Mouse (Mus musculus): ENCODE measurements around the gene Map1b. TPM values are rescaled to one million over a fixed set of nuclear protein-coding genes. Genes with fewer than 3 reads are reported as not detected.

The Map1b gene
- polyA plus RNA-seq, 1 experiment from 2014 or later: 48.2 TPM

DNA sequence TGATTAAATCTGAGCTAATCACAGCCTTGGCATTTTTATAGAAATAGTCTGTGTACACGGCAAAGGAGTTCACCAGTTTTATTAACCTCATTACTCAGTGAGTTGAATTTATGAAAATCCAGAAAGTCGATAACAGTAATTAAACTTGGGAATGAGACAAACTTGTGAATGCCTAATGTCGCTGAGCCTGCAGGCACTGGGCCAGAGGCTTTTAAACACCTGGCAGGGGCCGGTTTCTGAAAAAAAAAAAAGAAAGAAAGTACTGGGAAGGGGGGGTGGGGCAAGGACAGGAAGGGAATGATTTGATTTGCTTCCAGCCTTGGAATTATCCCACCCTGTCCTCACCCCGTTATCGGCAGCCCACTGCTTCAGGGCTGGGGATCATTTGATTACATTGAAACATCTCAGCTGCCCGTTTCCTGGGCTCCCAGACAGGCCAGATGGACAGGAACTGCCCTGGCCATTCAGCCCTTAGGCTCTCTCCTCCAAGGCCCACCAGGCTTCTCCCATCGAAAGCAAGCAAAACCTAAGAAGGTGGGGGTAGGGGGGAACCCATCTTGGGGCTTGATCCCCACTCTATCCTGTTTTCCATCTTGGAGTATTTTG, 21.7 kb upstream of the Map1b start:
- no peak overlapping the region for H3K4me2 ChIP-seq (replicated peaks; ENCODE audit: low read depth, low read length)
- no peak for ATAC-seq (ENCODE audit: low FRiP score, low TSS enrichment)
- no peak overlapping the region for H3K4me3 ChIP-seq (ENCODE audit: low read length)
- 17% methylated on average over 8 of the region's 8 CpGs for WGBS
- 0 out of 2 replicates have a peak, but pooled peaks cover 4% of the 10 kb centered on the region for H3K4me1 ChIP-seq (ENCODE audit: insufficient read depth, low read length)
- H3K9me3 ChIP-seq (ENCODE audit: low read length): no peaks in the 10 kb centered on the region
- no peaks in the 10 kb centered on the region for H3K36me3 ChIP-seq (ENCODE audit: insufficient read depth, low read length)
- no peaks in the 10 kb centered on the region for H3K27me3 ChIP-seq (ENCODE audit: insufficient read depth, low read length)
- H3K9ac ChIP-seq (replicated peaks; ENCODE audit: low read length): no peak overlapping the region
- no peak overlapping the region for H3K27ac ChIP-seq (ENCODE audit: low read length)

DNA sequence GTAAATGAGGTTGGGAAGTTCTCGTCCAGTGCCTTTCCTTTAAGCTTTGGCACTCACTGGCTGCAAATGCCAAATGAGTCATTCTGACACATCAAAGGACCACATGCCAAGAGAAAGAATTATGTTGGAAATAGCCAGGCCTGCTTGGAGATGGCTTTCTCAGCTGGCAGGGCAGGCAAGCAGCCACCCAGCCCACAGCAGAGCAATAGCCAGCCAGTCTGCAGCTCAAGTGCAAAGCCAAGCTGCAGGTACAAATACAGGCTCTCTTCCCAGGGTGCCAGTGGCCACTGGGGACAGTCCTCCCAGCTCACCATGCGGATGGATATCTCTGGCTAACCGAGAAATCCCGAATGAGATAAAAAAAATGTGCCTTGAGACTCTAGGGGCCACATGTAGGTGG, 12.1 kb upstream of the Map1b start:
- Histone ChIP-seq H3K4me1 (ENCODE audit: insufficient read depth, low read length) (no peaks in the 10 kb centered on the region), H3K27ac (ENCODE audit: low read length) (no peak overlapping the region), H3K9me3 (ENCODE audit: low read length) (no peaks in the 10 kb centered on the region), H3K36me3 (ENCODE audit: insufficient read depth, low read length) (no peaks in the 10 kb centered on the region), H3K27me3 (ENCODE audit: insufficient read depth, low read length) (no peaks in the 10 kb centered on the region), H3K9ac (replicated peaks; ENCODE audit: low read length) (no peak overlapping the region), H3K4me3 (ENCODE audit: low read length) (no peak overlapping the region), H3K4me2 (replicated peaks; ENCODE audit: low read depth, low read length) (no peak overlapping the region)
- 63% methylated on average over 4 of the region's 4 CpGs for WGBS
- ATAC-seq (ENCODE audit: low FRiP score, low TSS enrichment): no peak

DNA sequence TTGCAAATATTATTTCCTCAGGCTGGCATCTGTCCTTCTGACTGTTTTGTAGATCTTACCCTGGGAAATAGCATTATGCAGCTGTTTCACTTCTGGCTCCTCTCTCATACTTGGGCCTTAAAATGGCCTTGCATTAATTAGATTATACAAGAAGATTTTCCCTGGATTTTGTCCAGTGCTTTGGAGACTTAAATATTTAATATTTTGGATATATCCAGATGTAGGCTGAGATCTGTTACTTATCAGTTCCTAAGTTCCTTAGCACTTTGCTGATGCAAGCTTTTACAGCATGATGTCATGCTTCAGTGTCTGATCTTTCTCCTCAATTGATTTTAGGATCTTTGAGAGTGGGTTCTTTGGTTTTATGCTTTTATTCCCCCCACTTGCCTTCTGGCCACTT, 11.6 kb upstream of the Map1b start:
- H3K27me3 ChIP-seq (ENCODE audit: insufficient read depth, low read length): no peaks in the 10 kb centered on the region
- no peak for ATAC-seq (ENCODE audit: low FRiP score, low TSS enrichment)
- no peak overlapping the region for H3K27ac ChIP-seq (ENCODE audit: low read length)
- H3K9ac ChIP-seq (replicated peaks; ENCODE audit: low read length): no peak overlapping the region
- H3K9me3 ChIP-seq (ENCODE audit: low read length): no peaks in the 10 kb centered on the region
- H3K4me3 ChIP-seq (ENCODE audit: low read length): no peak overlapping the region
- H3K36me3 ChIP-seq (ENCODE audit: insufficient read depth, low read length): no peaks in the 10 kb centered on the region
- no peak overlapping the region for H3K4me2 ChIP-seq (replicated peaks; ENCODE audit: low read depth, low read length)
- no peaks in the 10 kb centered on the region for H3K4me1 ChIP-seq (ENCODE audit: insufficient read depth, low read length)

DNA sequence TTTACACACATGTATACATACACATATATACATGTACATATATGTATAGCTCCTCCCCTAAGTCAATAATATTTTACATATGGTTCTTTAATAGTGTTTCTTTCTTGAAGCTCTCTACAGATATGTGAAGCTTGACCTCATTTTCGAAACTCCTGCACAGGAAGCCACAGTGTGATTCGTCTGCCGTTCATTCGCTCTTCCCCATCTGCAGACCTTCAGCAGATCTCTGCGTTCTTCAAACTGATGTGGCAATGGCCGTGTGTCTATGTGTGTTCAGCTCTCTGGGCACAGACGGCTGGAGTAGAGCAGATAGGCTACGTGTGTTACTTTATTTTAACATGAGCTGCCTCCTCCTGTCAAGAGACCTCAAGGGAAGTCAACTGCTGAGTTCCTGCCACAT, 9.2 kb upstream of the Map1b start:
- no peak overlapping the region for H3K27ac ChIP-seq (ENCODE audit: low read length)
- H3K4me2 ChIP-seq (replicated peaks; ENCODE audit: low read depth, low read length): no peak overlapping the region
- H3K36me3 ChIP-seq (ENCODE audit: insufficient read depth, low read length): no peaks in the 10 kb centered on the region
- 79% methylated on average over 8 of the region's 8 CpGs for WGBS
- no peaks in the 10 kb centered on the region for H3K27me3 ChIP-seq (ENCODE audit: insufficient read depth, low read length)
- no peak overlapping the region for H3K9ac ChIP-seq (replicated peaks; ENCODE audit: low read length)
- ATAC-seq (ENCODE audit: low FRiP score, low TSS enrichment): no peak
- no peaks in the 10 kb centered on the region for H3K9me3 ChIP-seq (ENCODE audit: low read length)
- H3K4me3 ChIP-seq (ENCODE audit: low read length): no peak overlapping the region
- H3K4me1 ChIP-seq (ENCODE audit: insufficient read depth, low read length): no peaks in the 10 kb centered on the region

DNA sequence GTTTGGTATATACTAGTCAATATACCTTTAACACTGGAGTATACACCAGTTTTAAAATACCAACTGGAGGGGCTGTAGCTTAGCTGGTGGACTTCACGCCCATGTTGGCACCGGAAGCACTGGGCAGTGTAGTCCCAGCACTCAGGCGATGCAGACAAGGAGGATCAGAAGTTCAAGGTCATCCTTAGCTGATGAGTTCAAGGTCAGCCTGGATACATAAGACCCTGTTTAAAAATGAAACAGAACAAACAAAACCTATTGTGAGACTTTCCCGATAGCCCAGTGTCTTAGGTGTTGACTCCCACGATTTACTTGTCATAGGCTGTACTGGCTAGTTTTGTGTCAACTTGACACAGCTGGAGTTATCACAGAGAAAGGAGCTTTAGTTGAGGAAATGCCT, 1.5 kb upstream of the Map1b start:
- peaks cover 29% of the 10 kb centered on the region for H3K4me1 ChIP-seq (ENCODE audit: insufficient read depth, low read length)
- ATAC-seq (ENCODE audit: low FRiP score, low TSS enrichment): no peak
- no peak overlapping the region for H3K27ac ChIP-seq (ENCODE audit: low read length)
- H3K9me3 ChIP-seq (ENCODE audit: low read length): no peaks in the 10 kb centered on the region
- WGBS: 86% methylated on average over 5 of the region's 5 CpGs
- no peaks in the 10 kb centered on the region for H3K27me3 ChIP-seq (ENCODE audit: insufficient read depth, low read length)
- H3K9ac ChIP-seq (replicated peaks; ENCODE audit: low read length): no peak overlapping the region
- H3K36me3 ChIP-seq (ENCODE audit: insufficient read depth, low read length): no peaks in the 10 kb centered on the region
- no peak overlapping the region for H3K4me2 ChIP-seq (replicated peaks; ENCODE audit: low read depth, low read length)
- no peak overlapping the region for H3K4me3 ChIP-seq (ENCODE audit: low read length)

DNA sequence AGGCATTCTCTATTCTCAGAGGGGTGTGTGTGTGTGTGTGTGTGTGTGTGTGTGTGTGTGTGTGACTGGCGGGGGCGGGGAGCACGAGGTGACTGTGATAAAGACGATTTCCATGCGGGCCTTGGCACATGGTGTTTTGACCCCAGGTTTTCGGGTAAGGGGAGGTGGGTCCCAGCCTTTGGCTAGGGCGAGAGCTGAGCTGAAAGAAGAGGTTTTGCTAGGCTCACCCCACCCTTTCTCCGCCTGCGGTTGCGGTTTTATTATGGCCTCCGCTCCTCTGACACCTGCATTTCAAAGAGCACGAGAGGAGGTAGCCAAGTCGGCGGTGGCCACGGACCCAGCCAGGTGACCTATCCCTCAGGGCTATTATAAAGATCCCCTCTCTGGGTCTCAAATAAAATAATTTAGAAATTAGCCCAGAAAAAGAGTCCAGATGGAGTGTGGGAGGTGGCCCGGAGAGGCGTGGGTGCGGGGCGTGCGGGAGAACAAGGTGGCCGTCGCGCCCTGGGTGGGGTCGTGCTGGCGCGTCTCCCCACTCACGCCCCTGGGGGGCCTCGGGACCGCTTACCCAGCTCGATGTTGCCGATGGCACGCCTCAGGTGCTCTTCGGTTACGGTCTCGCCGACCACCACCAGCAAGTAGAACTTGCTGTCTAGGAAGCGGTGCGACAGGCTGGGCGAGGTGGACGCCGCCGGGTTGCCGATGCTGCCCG, 448 bp downstream of the Map1b start:
- peak overlapping the region; percentile 96 for H3K4me2 ChIP-seq (replicated peaks; ENCODE audit: low read depth, low read length)
- no peaks in the 10 kb centered on the region for H3K9me3 ChIP-seq (ENCODE audit: low read length)
- peak overlapping the region; percentile 77 for H3K9ac ChIP-seq (replicated peaks; ENCODE audit: low read length)
- no peaks in the 10 kb centered on the region for H3K27me3 ChIP-seq (ENCODE audit: insufficient read depth, low read length)
- peaks cover 29% of the 10 kb centered on the region for H3K4me1 ChIP-seq (ENCODE audit: insufficient read depth, low read length)
- peak; percentile 34 for ATAC-seq (ENCODE audit: low FRiP score, low TSS enrichment)
- no peaks in the 10 kb centered on the region for H3K36me3 ChIP-seq (ENCODE audit: insufficient read depth, low read length)
- H3K4me3 ChIP-seq (ENCODE audit: low read length): peak overlapping the region; percentile 77
- WGBS: under 1% methylated on average over 39 of the region's 44 CpGs
- H3K27ac ChIP-seq (ENCODE audit: low read length): peak overlapping the region; percentile 50; the same call in 1 of the 2 replicates

DNA sequence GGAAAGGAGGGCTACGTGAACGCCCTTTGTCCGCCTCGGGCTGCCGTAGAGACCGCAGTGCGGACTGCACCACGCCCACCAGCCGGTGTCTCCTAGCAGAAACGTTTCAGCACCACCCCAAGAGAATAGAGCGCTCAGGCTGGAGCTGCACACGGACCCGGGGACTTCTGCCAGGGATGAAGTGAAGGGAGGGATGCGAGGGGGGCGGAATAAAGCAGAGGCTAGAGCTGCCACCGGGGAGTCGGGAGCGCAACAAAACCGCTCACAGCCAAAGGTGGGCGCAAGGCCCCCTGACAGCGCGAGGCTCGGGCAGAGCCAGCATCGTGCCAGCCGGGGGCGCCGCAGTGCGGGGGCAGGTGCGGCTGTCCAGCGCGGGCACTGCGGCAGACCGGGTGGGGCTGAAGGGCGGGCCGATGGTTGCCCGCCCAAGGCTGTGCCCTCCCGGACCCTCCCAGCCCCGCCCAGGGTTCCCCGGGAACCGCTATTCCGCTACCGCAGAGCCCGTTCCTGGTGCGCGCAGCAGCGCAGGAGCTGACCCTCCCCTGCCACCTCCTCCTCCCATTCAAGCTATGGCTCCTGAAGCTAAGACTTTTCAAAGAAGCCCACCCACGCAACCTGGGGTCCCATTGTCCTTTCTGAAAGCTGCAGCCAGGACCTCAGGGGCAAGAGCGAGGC, 1.3 kb downstream of the Map1b start:
- H3K9me3 ChIP-seq (ENCODE audit: low read length): no peaks in the 10 kb centered on the region
- no peaks in the 10 kb centered on the region for H3K27me3 ChIP-seq (ENCODE audit: insufficient read depth, low read length)
- H3K36me3 ChIP-seq (ENCODE audit: insufficient read depth, low read length): no peaks in the 10 kb centered on the region
- peak overlapping the region; percentile 54 for H3K9ac ChIP-seq (replicated peaks; ENCODE audit: low read length)
- ATAC-seq (ENCODE audit: low FRiP score, low TSS enrichment): peak; percentile 81
- peak overlapping the region; percentile 96 for H3K4me2 ChIP-seq (replicated peaks; ENCODE audit: low read depth, low read length)
- H3K27ac ChIP-seq (ENCODE audit: low read length): peak overlapping the region; percentile 29; the same call in 1 of the 2 replicates
- WGBS: under 1% methylated on average over 48 of the region's 48 CpGs
- H3K4me3 ChIP-seq (ENCODE audit: low read length): peak overlapping the region; percentile 77
- peaks cover 29% of the 10 kb centered on the region for H3K4me1 ChIP-seq (ENCODE audit: insufficient read depth, low read length)

DNA sequence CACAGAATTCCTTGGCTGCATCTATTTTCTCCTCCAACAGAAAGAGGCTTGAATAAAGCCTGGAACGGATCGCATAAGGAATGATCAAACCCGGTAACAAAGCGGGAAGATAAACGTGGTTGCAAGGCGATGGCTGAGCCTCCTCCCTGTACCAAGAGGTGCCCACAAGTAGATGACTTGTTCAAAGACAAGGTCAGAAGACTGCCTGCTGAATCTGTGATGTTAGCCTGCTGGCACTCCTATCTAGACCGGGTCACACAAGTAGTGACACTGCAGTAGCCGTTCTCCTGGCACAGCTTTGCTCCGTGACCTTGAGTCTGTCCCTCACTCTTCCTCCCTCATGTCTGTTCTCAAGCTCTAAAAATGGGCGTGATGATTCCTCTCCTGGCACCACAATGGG, 2.4 kb downstream of the Map1b start:
- Histone ChIP-seq H3K4me1 (ENCODE audit: insufficient read depth, low read length) (peaks cover 29% of the 10 kb centered on the region), H3K27ac (ENCODE audit: low read length) (no peak overlapping the region), H3K4me3 (ENCODE audit: low read length) (peak overlapping the region; percentile 77; the same call in 1 of the 2 replicates), H3K4me2 (replicated peaks; ENCODE audit: low read depth, low read length) (peak overlapping the region; percentile 96), H3K27me3 (ENCODE audit: insufficient read depth, low read length) (no peaks in the 10 kb centered on the region), H3K9me3 (ENCODE audit: low read length) (no peaks in the 10 kb centered on the region), H3K9ac (replicated peaks; ENCODE audit: low read length) (no peak overlapping the region), H3K36me3 (ENCODE audit: insufficient read depth, low read length) (no peaks in the 10 kb centered on the region)
- no peak for ATAC-seq (ENCODE audit: low FRiP score, low TSS enrichment)
- 25% methylated on average over 10 of the region's 10 CpGs for WGBS

DNA sequence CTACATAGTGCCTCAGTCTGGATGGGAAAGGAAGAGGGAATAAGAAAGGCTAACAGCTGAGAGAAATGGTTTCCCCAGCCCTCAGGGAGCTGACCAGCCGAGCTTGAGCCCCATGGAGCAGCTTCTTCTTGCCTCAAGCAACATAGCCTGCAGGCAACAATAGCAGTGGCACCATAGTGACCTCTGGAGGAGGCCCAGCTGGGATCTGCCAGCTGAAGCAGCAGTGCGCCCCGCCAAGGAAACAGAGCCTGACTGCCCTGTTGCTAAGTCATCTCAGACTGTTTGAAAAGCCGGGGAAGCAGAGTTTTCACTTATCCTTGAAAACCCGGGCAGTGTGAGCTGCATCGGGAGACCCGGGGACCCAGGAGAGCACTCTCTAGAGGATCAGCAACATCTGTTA, 3.2 kb downstream of the Map1b start:
- H3K27ac ChIP-seq (ENCODE audit: low read length): no peak overlapping the region
- 0 out of 2 replicates have a peak, but pooled peaks have one; percentile 32 for ATAC-seq (ENCODE audit: low FRiP score, low TSS enrichment)

DNA sequence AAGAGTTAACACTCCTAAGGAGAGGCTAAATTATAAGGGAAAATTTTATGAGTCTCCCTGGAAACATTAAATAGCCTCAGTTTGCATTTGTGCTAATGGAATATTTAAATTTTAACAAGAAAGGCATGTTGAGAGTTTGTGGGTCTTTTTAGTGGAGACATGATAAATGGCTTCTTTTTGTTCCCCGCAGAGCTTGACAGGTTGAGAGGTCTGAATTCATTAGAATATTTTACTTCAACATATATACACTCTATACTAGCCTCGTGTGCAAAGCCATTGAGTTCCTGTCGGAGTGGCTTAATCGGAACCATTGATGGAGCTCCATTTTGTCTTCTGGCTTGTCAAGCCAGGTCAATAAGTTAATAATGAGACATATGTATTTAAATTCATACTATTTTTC, 6.4 kb downstream of the Map1b start:
- no peaks in the 10 kb centered on the region for H3K36me3 ChIP-seq (ENCODE audit: insufficient read depth, low read length)
- no peak for ATAC-seq (ENCODE audit: low FRiP score, low TSS enrichment)
- H3K9ac ChIP-seq (replicated peaks; ENCODE audit: low read length): no peak overlapping the region
- H3K27ac ChIP-seq (ENCODE audit: low read length): no peak overlapping the region
- H3K9me3 ChIP-seq (ENCODE audit: low read length): no peaks in the 10 kb centered on the region
- H3K27me3 ChIP-seq (ENCODE audit: insufficient read depth, low read length): no peaks in the 10 kb centered on the region
- no peak overlapping the region for H3K4me3 ChIP-seq (ENCODE audit: low read length)
- H3K4me2 ChIP-seq (replicated peaks; ENCODE audit: low read depth, low read length): no peak overlapping the region
- peaks cover 15% of the 10 kb centered on the region for H3K4me1 ChIP-seq (ENCODE audit: insufficient read depth, low read length)
- WGBS: 65% methylated on average over 4 of the region's 4 CpGs

More for the DNA sequence above, 3.2 kb downstream of the Map1b start:
- Histone ChIP-seq H3K4me3 (ENCODE audit: low read length) (no peak overlapping the region), H3K9ac (replicated peaks; ENCODE audit: low read length) (no peak overlapping the region), H3K9me3 (ENCODE audit: low read length) (no peaks in the 10 kb centered on the region), H3K4me1 (ENCODE audit: insufficient read depth, low read length) (peaks cover 29% of the 10 kb centered on the region), H3K27me3 (ENCODE audit: insufficient read depth, low read length) (no peaks in the 10 kb centered on the region), H3K36me3 (ENCODE audit: insufficient read depth, low read length) (no peaks in the 10 kb centered on the region), H3K4me2 (replicated peaks; ENCODE audit: low read depth, low read length) (no peak overlapping the region; the same call in 1 of the 2 replicates)
- 12% methylated on average over 7 of the region's 7 CpGs for WGBS
